Mouse (Mus musculus) forebrain, embryonic 16.5 days (tissue): ENCODE measurements around the gene Fgfr2. TPM values are rescaled to one million over a fixed set of nuclear protein-coding genes. Genes with fewer than 3 reads are reported as not detected.

Source experiments
- ATAC-seq: fragments of 200-750 bp; cut with Nextera tagmentation; 2 replicates; pipeline ENCODE4 v1.8.0; 2017; ENCODE audit warnings: mild to moderate bottlenecking, moderate library complexity
- H3K27ac ChIP-seq: fragments of 300-500 bp; sonication (generic); 2 replicates; pipeline ENCODE4 v1.5.1; 2014; ENCODE audit warnings: low read length, control low read depth
- H3K27me3 ChIP-seq: fragments of 300-500 bp; sonication (generic); replicated peaks from 2 replicates; pipeline ENCODE4 v1.6.1; 2014; ENCODE audit warnings: low read length; ENCODE audit not compliant: control insufficient read depth, insufficient read depth
- H3K36me3 ChIP-seq: fragments of 300-500 bp; sonication (generic); 2 replicates; pipeline ENCODE4 v1.6.1; 2014; ENCODE audit not compliant: control insufficient read depth, insufficient read depth
- H3K4me1 ChIP-seq: fragments of 300-500 bp; sonication (generic); replicated peaks from 2 replicates; pipeline ENCODE4 v1.6.1; 2014; ENCODE audit warnings: low read length; ENCODE audit not compliant: control insufficient read depth, insufficient read depth
- H3K4me2 ChIP-seq: fragments of 300-500 bp; sonication (generic); 2 replicates; pipeline ENCODE4 v1.6.1; 2014; ENCODE audit warnings: mild to moderate bottlenecking, low read length, control low read depth
- H3K4me3 ChIP-seq: fragments of 300-500 bp; sonication (generic); replicated peaks from 2 replicates; pipeline ENCODE4 v1.5.1; 2014; ENCODE audit warnings: mild to moderate bottlenecking, low read length, control low read depth
- H3K9ac ChIP-seq: fragments of 300-500 bp; sonication (generic); replicated peaks from 2 replicates; pipeline ENCODE4 v1.6.1; 2014; ENCODE audit warnings: low read depth, low read length, control low read depth
- H3K9me3 ChIP-seq: fragments of 300-500 bp; sonication (generic); 2 replicates; pipeline ENCODE4 v1.6.1; 2016; ENCODE audit warnings: low read length; ENCODE audit not compliant: control insufficient read depth
- WGBS: fragments of 180-500 bp; shearing (Covaris S2); extraction: QIAGEN DNeasy Blood & Tissue Kit; methylation state at CpG from one replicate; pipeline ENCODE4 v1.1.7; 2014; 5-methylcytosine and 5-hydroxymethylcytosine counted together
- polyA plus RNA-seq: library from polyadenylated mRNA; unstranded; fragments of >200 nt; fragmentation: Nextera tagmentation; extraction: Ambion mirVana; gene quantifications from 2 replicates; pipeline ENCODE4 v1.2.1, GENCODE M21; 2015

Gene Fgfr2
- polyA plus RNA-seq, 1 experiment from 2014 or later = 39.2 TPM

DNA sequence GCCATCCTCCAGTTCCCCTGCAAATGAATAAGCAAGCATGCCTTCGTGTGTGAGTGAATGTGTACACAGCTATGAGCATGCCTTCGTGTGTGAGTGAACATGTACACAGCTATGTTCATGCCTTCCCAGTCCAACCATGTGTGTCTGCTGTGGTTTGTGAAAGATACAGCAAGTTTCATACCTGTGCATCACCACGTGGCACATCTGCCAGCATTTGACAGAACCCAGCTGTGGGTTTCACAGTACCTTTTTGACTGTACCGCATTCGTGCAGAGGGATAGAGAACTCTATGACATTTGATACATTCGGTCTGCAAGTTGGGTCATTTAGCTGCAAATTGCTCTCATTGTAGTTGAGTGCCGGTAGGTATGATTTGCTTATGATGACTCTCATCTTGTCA, 1808.7 kb downstream of the Fgfr2 start:
- no peaks in the 10 kb centered on the region for H3K4me1 ChIP-seq
- no peaks in the 10 kb centered on the region for H3K27me3 ChIP-seq
- no peak overlapping the region for H3K27ac ChIP-seq
- no peak overlapping the region for H3K4me3 ChIP-seq
- ATAC-seq = no peak
- WGBS = 84% methylated on average over 7 of the region's 7 CpGs
- H3K36me3 ChIP-seq = no peaks in the 10 kb centered on the region
- no peak overlapping the region for H3K4me2 ChIP-seq
- H3K9ac ChIP-seq = no peak overlapping the region
- H3K9me3 ChIP-seq = no peaks in the 10 kb centered on the region

DNA sequence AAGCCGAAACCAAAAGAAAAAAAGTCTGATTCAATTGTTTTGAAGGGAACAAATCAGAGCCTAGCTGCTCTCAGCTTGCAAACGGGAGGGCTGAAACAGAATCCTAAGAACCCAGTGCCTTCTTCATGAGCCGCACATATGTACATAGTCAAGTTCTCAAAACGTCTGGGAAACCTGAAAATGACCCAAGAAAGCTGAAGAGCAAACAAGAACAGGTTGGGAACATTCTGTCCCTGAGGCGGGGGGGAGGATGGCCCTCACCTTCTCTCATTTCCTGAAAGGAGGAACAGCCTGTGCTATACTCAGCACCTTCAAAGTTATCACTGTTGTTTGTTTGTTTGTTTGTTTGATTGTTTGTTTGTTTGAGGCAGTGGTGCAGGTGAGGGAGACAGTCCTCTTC, 1816.4 kb downstream of the Fgfr2 start:
- Histone ChIP-seq H3K9ac (no peak overlapping the region), H3K9me3 (no peaks in the 10 kb centered on the region), H3K4me1 (no peaks in the 10 kb centered on the region), H3K27ac (no peak overlapping the region), H3K4me2 (no peak overlapping the region), H3K27me3 (no peaks in the 10 kb centered on the region), H3K36me3 (no peaks in the 10 kb centered on the region), H3K4me3 (no peak overlapping the region)
- 83% methylated on average over 5 of the region's 5 CpGs for WGBS
- ATAC-seq = no peak

DNA sequence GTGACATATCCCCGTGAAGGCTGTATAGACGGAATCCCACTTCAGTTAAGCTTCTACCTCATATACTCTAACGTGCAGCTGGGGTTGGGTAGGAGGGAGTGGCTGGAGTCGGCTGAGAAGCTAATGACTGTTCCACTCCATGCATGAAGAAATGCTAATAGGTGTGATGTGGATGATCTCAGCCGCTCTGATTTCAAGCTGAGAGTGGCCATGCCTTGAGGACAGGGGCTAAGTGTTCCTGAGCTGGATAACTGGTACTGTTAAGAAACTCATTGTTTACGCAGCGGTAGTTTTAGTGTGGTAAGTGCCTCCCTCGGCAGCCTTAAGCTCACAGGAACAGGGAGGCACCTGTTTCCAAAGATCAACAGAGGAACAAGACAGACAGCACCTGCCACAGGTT, 1819.8 kb downstream of the Fgfr2 start:
- Histone ChIP-seq H3K4me2 (no peak overlapping the region), H3K4me3 (no peak overlapping the region), H3K27me3 (no peaks in the 10 kb centered on the region), H3K9ac (no peak overlapping the region), H3K4me1 (no peaks in the 10 kb centered on the region), H3K9me3 (no peaks in the 10 kb centered on the region), H3K27ac (no peak overlapping the region), H3K36me3 (no peaks in the 10 kb centered on the region)
- 82% methylated on average over 8 of the region's 8 CpGs for WGBS
- no peak for ATAC-seq

DNA sequence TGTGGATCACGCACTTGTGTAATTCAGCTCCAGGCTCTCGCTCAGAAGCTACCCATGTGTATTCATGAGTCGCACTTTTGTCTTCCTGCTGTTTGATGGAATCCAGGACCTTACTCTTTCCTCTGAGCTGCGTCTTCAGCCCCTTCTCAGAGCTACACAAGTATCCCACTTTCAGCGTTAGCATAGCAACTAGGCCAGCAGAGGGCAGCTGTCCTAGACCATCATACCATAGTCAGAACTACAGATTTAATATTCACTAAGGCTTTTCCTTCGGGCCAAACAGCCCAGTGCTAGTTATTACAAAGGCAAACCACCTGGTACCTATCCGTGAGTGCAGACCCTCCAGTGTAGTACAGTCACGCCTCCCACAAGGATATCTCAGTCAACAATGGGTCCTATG, 1826.0 kb downstream of the Fgfr2 start:
- no peaks in the 10 kb centered on the region for H3K9me3 ChIP-seq
- H3K4me1 ChIP-seq = no peaks in the 10 kb centered on the region
- no peaks in the 10 kb centered on the region for H3K27me3 ChIP-seq
- ATAC-seq = no peak
- no peak overlapping the region for H3K27ac ChIP-seq
- H3K9ac ChIP-seq = no peak overlapping the region
- H3K36me3 ChIP-seq = no peaks in the 10 kb centered on the region
- H3K4me2 ChIP-seq = no peak overlapping the region
- H3K4me3 ChIP-seq = no peak overlapping the region
- 78% methylated on average over 8 of the region's 8 CpGs for WGBS

DNA sequence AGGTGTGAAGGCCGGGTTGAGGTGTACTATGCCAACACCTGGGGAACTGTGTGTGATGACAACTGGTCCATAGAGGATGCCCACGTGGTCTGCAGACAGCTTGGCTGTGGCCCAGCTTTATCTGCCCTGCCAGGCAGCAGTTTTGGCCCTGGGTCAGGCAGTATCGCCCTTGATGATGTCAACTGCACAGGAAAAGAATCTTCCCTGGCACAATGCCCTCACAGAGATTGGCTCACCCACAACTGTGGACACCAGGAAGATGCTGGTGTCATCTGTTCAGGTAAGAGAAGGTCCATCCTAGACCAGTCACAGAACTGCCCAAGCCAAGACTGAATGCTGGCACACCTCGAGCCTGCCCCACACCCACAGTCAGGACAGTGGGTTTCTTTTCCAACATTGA, 1857.3 kb downstream of the Fgfr2 start:
- WGBS = 72% methylated on average over 4 of the region's 4 CpGs
- ATAC-seq = no peak

DNA sequence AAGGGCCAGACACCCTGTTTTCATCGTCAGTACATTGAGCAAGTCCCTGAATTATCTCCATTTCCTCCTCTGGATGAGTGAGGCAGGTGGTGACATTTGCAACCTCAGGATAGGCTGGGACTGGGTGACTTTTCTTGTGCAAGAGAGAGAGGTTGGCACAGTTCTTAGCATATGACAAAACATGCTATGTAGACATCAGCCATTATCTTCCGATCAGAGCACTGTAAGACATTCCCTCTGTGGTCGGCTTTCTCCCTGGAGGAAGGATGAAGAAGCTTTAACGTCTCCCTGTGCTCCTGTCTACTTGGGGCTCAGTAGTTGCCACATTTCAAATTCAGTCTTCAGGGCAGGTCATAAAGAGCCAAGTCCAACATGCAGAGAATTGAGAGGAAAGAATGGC, 1858.9 kb downstream of the Fgfr2 start:
- H3K4me2 ChIP-seq = no peak overlapping the region
- no peak overlapping the region for H3K4me3 ChIP-seq
- no peak overlapping the region for H3K9ac ChIP-seq
- 0 out of 2 replicates have a peak, but pooled peaks cover 2% of the 10 kb centered on the region for H3K4me1 ChIP-seq
- H3K27me3 ChIP-seq = no peaks in the 10 kb centered on the region
- no peaks in the 10 kb centered on the region for H3K9me3 ChIP-seq
- WGBS = 86% methylated on average over 4 of the region's 4 CpGs
- no peaks in the 10 kb centered on the region for H3K36me3 ChIP-seq
- no peak overlapping the region for H3K27ac ChIP-seq
- ATAC-seq = no peak

More for the DNA sequence above, 1857.3 kb downstream of the Fgfr2 start:
- H3K9ac ChIP-seq = no peak overlapping the region
- no peak overlapping the region for H3K4me3 ChIP-seq
- H3K9me3 ChIP-seq = no peaks in the 10 kb centered on the region
- H3K27me3 ChIP-seq = no peaks in the 10 kb centered on the region
- no peak overlapping the region for H3K4me2 ChIP-seq
- 0 out of 2 replicates have a peak, but pooled peaks cover 2% of the 10 kb centered on the region for H3K4me1 ChIP-seq
- no peak overlapping the region for H3K27ac ChIP-seq
- no peaks in the 10 kb centered on the region for H3K36me3 ChIP-seq

DNA sequence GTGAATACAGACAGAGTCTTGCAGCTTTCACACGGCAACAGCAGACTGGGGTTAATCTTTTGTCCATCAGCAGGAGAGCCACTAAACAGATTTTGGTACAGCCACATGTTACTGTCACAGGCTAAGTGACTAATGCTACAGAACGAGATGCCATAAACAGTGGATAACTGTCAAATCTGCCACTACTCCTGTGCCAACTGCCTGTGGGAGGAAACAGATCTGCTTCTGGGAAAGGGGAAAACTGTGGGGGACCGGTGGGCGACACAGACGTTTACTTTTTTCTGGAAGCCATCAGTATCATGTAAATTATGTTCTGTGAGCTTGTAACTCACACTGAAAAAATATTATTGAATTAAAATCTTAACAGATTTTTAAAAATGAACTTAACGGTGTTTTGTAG, 1862.2 kb downstream of the Fgfr2 start:
- ATAC-seq = no peak
- Histone ChIP-seq H3K9ac (no peak overlapping the region), H3K9me3 (no peaks in the 10 kb centered on the region), H3K4me2 (no peak overlapping the region), H3K4me3 (no peak overlapping the region), H3K4me1 (0 out of 2 replicates have a peak, but pooled peaks cover 2% of the 10 kb centered on the region), H3K27me3 (no peaks in the 10 kb centered on the region), H3K36me3 (no peaks in the 10 kb centered on the region), H3K27ac (no peak overlapping the region)
- 48% methylated on average over 6 of the region's 6 CpGs for WGBS

DNA sequence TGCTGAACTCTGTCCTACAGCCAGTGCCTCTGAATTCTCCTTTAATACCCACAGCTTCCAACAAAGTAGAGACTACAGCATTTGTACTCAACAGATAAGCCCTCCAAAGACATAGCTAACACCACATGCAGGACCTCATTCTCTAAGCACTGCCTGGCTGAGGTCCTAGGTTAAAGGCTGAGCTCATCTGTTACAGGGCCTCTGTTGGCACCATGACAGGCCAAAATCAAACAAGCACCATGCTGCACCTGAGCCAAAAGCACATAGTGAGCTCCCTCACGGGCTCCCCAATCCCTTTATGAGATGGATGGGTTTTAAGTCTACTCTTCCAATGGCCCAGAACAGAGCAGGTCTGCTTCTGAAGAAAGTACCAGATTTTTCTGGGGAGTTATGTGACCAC, 1865.8 kb downstream of the Fgfr2 start:
- no peak for ATAC-seq
- Histone ChIP-seq H3K36me3 (no peaks in the 10 kb centered on the region), H3K27ac (no peak overlapping the region), H3K4me2 (no peak overlapping the region), H3K9me3 (no peaks in the 10 kb centered on the region), H3K27me3 (no peaks in the 10 kb centered on the region), H3K4me1 (0 out of 2 replicates have a peak, but pooled peaks cover 2% of the 10 kb centered on the region), H3K9ac (no peak overlapping the region), H3K4me3 (no peak overlapping the region)
- 61% methylated on average over 1 of the region's 1 CpGs for WGBS

DNA sequence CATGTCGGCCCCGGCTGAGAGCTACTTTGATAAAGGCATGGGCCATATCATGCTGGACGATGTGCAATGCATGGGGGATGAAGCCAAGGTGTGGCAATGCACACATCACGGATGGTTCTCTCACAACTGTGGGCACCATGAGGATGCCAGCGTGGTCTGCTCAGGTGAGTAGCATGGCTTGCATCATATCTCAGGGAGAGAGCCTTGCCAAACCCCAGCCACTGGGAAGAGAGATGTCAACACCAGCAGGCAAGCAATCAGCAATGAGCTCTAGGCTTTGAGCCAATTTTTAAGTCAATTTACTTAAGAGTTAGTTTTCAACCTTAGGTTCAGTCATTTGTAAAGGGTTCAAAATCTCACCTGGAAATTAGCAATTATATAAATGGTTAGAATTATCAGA, 1866.3 kb downstream of the Fgfr2 start:
- Histone ChIP-seq H3K9ac (no peak overlapping the region), H3K4me3 (no peak overlapping the region), H3K27ac (no peak overlapping the region), H3K4me1 (0 out of 2 replicates have a peak, but pooled peaks cover 2% of the 10 kb centered on the region), H3K9me3 (no peaks in the 10 kb centered on the region), H3K4me2 (no peak overlapping the region), H3K27me3 (no peaks in the 10 kb centered on the region), H3K36me3 (no peaks in the 10 kb centered on the region)
- 91% methylated on average over 5 of the region's 5 CpGs for WGBS
- ATAC-seq = no peak

DNA sequence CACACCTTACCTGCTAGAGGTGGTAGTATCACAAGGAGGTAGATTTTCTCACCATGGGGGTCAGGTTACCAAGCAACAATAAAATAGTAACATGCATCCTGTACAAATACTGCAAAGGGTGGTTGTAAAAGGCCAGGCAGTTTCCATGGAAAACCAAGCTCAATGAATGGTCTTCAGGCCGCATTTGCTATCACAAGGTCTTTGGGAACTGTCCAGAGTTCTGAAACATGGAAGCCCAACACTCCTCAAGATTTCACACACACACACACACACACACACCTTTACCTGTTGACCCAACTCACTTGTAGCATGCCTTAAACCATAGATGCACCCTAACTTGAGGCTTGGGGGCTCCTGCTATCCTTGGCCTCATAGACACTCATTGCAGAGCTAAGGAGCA, 1878.2 kb downstream of the Fgfr2 start:
- no peak overlapping the region for H3K27ac ChIP-seq
- H3K9ac ChIP-seq = no peak overlapping the region
- no peaks in the 10 kb centered on the region for H3K36me3 ChIP-seq
- no peak overlapping the region for H3K4me2 ChIP-seq
- no peak for ATAC-seq
- 28% methylated on average over 1 of the region's 1 CpGs for WGBS
- no peaks in the 10 kb centered on the region for H3K27me3 ChIP-seq
- H3K4me1 ChIP-seq = no peaks in the 10 kb centered on the region
- no peak overlapping the region for H3K4me3 ChIP-seq
- H3K9me3 ChIP-seq = no peaks in the 10 kb centered on the region
